Mouse (Mus musculus) heart, adult 2 months (tissue): Measurements from ENCODE around the gene Pla1a.

Experiments
- CTCF ChIP-seq: fragments of 200-600 bp; IDR thresholded peaks from 2 replicates; pipeline ENCODE4 v1.8.1; 2022; ENCODE audit warnings: antibody characterized with exemption, mild to moderate bottlenecking, moderate library complexity
- EP300 ChIP-seq: fragments of 200-500 bp; IDR thresholded peaks from 2 replicates; pipeline ENCODE4 v1.6.1; 2011; ENCODE audit warnings: low read depth, low read length, control low read depth; ENCODE audit not compliant: insufficient read depth
- POLR2A ChIP-seq: fragments of 200-500 bp; IDR thresholded peaks from 2 replicates; pipeline ENCODE4 v1.6.1; 2011; ENCODE audit warnings: mild to moderate bottlenecking, low read depth, low read length, control low read depth; ENCODE audit not compliant: insufficient read depth

- no peak for TF ChIP-seq CTCF
- TF ChIP-seq POLR2A: no peak
- TF ChIP-seq EP300: no peak
These were observed 47.7 kb downstream of the Pla1a start for GRCm38 (mm10) chr16:38385184-38385634.
